Mouse (Mus musculus): Measurements from ENCODE around the gene 5430403G16Rik. TPM values are rescaled to one million over a fixed set of nuclear protein-coding genes. Genes with fewer than 3 reads are reported as not detected.
"Not testable (repeated sequence)": the region's sequence is repeated elsewhere in the genome, so short reads cannot be mapped to it uniquely, and the experiment has no call there.

Gene 5430403G16Rik
- polyA plus RNA-seq (2015; fragmentation: Nextera tagmentation; extraction: Ambion mirVana), result 2.7 and 2.8 TPM in 2 replicates

DNA sequence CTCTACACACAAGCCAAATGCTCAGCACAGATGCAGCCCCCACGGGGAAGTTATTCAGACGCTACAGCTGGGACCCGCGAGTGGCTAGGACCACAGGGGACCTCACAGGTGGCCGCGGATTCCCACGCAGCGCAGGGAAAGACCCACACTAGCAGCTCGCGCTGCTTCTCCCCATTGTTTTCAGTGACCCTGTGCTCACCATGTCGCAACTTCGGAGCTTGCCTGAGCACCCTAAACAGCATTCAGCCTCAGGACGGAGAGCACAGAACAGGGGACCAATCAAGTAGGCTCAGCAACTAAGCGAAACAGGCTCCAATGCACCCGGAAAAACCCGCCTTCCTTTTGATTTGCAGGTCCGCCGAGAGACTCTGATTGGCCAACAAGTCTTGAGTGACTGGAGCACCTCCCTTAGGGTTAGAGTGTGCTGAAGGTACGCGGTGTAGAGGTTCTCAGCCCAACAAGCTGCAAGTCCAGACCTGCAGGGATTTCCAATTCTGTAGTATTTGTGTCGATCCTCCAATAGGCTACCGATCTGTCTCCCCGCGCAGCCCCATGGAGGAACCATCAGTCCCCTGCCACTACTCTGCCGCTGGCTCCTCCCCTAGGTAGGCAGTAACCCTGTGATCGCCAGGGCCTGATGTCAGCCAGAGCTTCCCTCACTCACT, at the start of gene 5430403G16Rik:
Gene 5430403G16Rik (minus strand): TSS at position 505 of the 665 bp plus-strand sequence.
- H3K9me3 ChIP-seq (ENCODE audit: control insufficient read depth, low read length); H3K36me3 ChIP-seq (ENCODE audit: control insufficient read depth, insufficient read depth, low read length); H3K4me1 ChIP-seq (replicated peaks; ENCODE audit: control insufficient read depth, insufficient read depth, low read length); H3K27me3 ChIP-seq (ENCODE audit: control insufficient read depth, insufficient read depth, low read depth, low read length): not testable (repeated sequence)
- peak within 1 kb of the TSS; percentile 83 for H3K9ac ChIP-seq (ENCODE audit: low read length)
- H3K4me3 ChIP-seq (ENCODE audit: low read length), result peak within 1 kb of the TSS; percentile 74
- WGBS, result under 1% methylated on average over 24 of the region's 26 CpGs
- peak within 1 kb of the TSS; percentile 71 for H3K4me2 ChIP-seq (ENCODE audit: low read depth, low read length)
- H3K27ac ChIP-seq (ENCODE audit: low read length), result peak within 1 kb of the TSS; percentile 72
- ATAC-seq (ENCODE audit: low read depth), result peak; percentile 98

DNA sequence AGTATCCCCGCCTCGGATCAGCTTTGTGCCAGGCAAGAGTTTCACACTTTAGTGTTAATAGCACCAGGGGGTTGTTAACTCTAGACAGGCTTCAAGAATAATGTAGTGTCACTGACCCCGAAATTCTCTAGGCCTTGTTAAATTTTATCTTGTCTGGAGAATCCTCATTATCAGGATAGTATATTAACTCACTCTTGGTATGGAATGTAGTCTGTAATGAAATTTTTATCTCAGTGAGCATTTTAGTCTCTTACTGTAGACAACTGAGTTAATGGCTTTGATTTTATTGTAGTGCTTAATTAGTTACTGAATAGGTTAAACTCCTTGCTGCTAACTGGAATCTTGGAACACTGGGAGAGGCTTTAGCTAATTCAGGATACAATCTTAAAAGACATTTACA, 26.5 kb upstream of the 5430403G16Rik start:
- not testable (repeated sequence) for H3K9me3 ChIP-seq (ENCODE audit: control insufficient read depth, low read length); H3K36me3 ChIP-seq (ENCODE audit: control insufficient read depth, insufficient read depth, low read length); H3K4me3 ChIP-seq (ENCODE audit: low read length); H3K27ac ChIP-seq (ENCODE audit: low read length); H3K9ac ChIP-seq (ENCODE audit: low read length); H3K4me2 ChIP-seq (ENCODE audit: low read depth, low read length); H3K27me3 ChIP-seq (ENCODE audit: control insufficient read depth, insufficient read depth, low read depth, low read length); H3K4me1 ChIP-seq (replicated peaks; ENCODE audit: control insufficient read depth, insufficient read depth, low read length); ATAC-seq (ENCODE audit: low read depth)
- WGBS, result 48% methylated on average over 3 of the region's 3 CpGs

DNA sequence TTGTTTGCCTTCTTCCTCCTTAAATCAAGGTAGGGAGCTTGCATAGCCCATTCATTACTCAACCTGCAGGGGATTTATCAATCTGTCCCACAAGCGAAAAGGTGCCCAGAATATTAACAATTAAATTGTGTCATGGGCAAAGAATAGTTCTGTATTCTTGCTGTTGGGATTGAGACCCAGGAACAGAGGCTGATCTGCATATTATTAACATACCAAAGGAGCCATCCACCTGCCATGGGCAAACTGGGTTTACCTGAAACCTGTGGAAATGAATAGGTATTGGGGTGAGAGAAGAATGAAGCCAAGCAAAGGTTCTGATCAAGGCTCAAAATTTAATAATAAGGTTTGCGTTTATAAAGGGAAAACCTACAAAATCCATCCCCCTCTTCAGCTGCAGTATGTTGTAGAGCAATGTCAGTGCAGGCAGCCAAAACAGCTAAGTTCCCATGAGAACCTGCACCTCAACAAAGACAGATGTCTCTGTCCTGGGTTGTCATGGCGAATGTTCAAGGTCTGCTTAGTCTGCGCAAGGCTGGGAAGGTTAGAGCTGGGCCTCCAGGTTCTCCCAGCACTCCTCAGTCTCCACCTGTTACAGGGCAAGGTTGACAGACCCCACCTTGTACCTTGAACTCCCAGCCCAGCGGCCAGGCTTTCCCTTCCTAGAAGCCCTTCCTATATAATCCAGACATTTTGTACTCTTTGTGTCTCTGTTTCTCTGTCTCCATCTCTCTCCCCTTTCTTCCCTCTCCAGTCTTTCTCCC, 544 bp upstream of the 5430403G16Rik start:
- not testable (repeated sequence) for H3K27ac ChIP-seq (ENCODE audit: low read length); ATAC-seq (ENCODE audit: low read depth); H3K4me1 ChIP-seq (replicated peaks; ENCODE audit: control insufficient read depth, insufficient read depth, low read length); H3K27me3 ChIP-seq (ENCODE audit: control insufficient read depth, insufficient read depth, low read depth, low read length); H3K36me3 ChIP-seq (ENCODE audit: control insufficient read depth, insufficient read depth, low read length); H3K9me3 ChIP-seq (ENCODE audit: control insufficient read depth, low read length)
- Histone ChIP-seq H3K4me2 (ENCODE audit: low read depth, low read length) (peak overlapping the region; percentile 71), H3K9ac (ENCODE audit: low read length) (peak overlapping the region; percentile 83; the same call in 1 of the 2 replicates), H3K4me3 (ENCODE audit: low read length) (peak overlapping the region; percentile 74)
- WGBS, result 59% methylated on average over 5 of the region's 5 CpGs

DNA sequence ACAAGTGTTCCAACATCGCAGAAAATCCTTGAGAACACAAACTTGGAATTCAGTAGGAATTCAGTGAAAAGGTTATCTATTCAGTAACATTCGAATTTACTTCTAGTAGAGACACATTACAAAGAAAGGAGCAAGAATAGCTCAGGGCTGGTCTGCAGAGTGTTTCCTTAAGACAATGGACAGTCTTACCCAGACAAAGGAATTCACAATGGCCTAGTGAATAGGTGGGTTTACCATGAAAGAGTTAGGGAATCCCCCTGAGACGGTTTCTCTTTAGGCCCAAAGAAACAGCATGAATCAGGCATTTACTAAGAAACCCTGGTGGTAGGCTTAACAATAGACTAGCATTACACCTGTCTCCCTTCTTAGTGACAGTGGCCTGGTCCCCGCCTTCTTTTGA, 7.9 kb downstream of the 5430403G16Rik start:
- no peak for ATAC-seq (ENCODE audit: low read depth)

More for the DNA sequence above, 7.9 kb downstream of the 5430403G16Rik start:
- WGBS, result 72% methylated on average over 4 of the region's 4 CpGs
- H3K4me2 ChIP-seq (ENCODE audit: low read depth, low read length), result no peak overlapping the region
- H3K4me1 ChIP-seq (replicated peaks; ENCODE audit: control insufficient read depth, insufficient read depth, low read length), result no peaks in the 10 kb centered on the region
- no peaks in the 10 kb centered on the region for H3K36me3 ChIP-seq (ENCODE audit: control insufficient read depth, insufficient read depth, low read length)
- H3K9ac ChIP-seq (ENCODE audit: low read length), result no peak overlapping the region
- no peaks in the 10 kb centered on the region for H3K27me3 ChIP-seq (ENCODE audit: control insufficient read depth, insufficient read depth, low read depth, low read length)
- peaks cover 6% of the 10 kb centered on the region for H3K9me3 ChIP-seq (ENCODE audit: control insufficient read depth, low read length)
- H3K4me3 ChIP-seq (ENCODE audit: low read length), result no peak overlapping the region
- H3K27ac ChIP-seq (ENCODE audit: low read length), result no peak overlapping the region

Other genes with a start within 250 kb of the 5430403G16Rik start
- gene Crlf2, start 132.0 kb downstream of the 5430403G16Rik start, polyA plus RNA-seq (2015; fragmentation: Nextera tagmentation; extraction: Ambion mirVana), result 11.8 and 13.2 TPM in 2 replicates
- gene 4930522L14Rik, start 60.8 kb upstream of the 5430403G16Rik start, polyA plus RNA-seq (2015; fragmentation: Nextera tagmentation; extraction: Ambion mirVana), result 9.6 and 10.6 TPM in 2 replicates
- 0.48 and 0.68 TPM in 2 replicates for gene Gm15446, start 232.4 kb upstream of the 5430403G16Rik start, polyA plus RNA-seq (2015; fragmentation: Nextera tagmentation; extraction: Ambion mirVana)

Measured in lung, embryonic 16.5 days (tissue).